Mouse (Mus musculus) midbrain, embryonic 13.5 days (tissue): ENCODE measurements around the gene Copz1. TPM values are rescaled to one million over a fixed set of nuclear protein-coding genes. Genes with fewer than 3 reads are reported as not detected.

Experiments used
- ATAC-seq: fragments of 200-750 bp; cut with Nextera tagmentation; 2 replicates; pipeline ENCODE4 v1.8.0; 2017; ENCODE audit warnings: mild to moderate bottlenecking, moderate TSS enrichment, moderate library complexity
- H3K27ac ChIP-seq: fragments of 300-500 bp; sonication (generic); 2 replicates; pipeline ENCODE4 v1.5.1; 2015; ENCODE audit warnings: inconsistent platforms, mild to moderate bottlenecking, moderate library complexity
- H3K27me3 ChIP-seq: fragments of 300-500 bp; sonication (generic); 2 replicates; pipeline ENCODE4 v1.6.1; 2015; ENCODE audit warnings: mild to moderate bottlenecking, inconsistent platforms
- H3K36me3 ChIP-seq: fragments of 300-500 bp; sonication (generic); 2 replicates; pipeline ENCODE4 v1.6.1; 2015; ENCODE audit warnings: mild to moderate bottlenecking, inconsistent platforms
- H3K4me1 ChIP-seq: fragments of 300-500 bp; sonication (generic); replicated peaks from 2 replicates; pipeline ENCODE4 v1.6.1; 2015; ENCODE audit warnings: inconsistent platforms
- H3K4me2 ChIP-seq: fragments of 300-500 bp; sonication (generic); replicated peaks from 2 replicates; pipeline ENCODE4 v1.6.1; 2015; ENCODE audit warnings: moderate library complexity, mild to moderate bottlenecking, inconsistent platforms
- H3K4me3 ChIP-seq: fragments of 300-500 bp; sonication (generic); replicated peaks from 2 replicates; pipeline ENCODE4 v1.5.1; 2015; ENCODE audit warnings: mild to moderate bottlenecking, inconsistent platforms
- H3K9ac ChIP-seq: fragments of 300-500 bp; sonication (generic); replicated peaks from 2 replicates; pipeline ENCODE4 v1.6.1; 2015; ENCODE audit warnings: mild to moderate bottlenecking, inconsistent platforms
- H3K9me3 ChIP-seq: fragments of 300-500 bp; sonication (generic); 2 replicates; pipeline ENCODE4 v1.6.1; 2016; ENCODE audit warnings: mild to moderate bottlenecking, inconsistent platforms
- WGBS: fragments of 180-500 bp; shearing (Covaris S2); methylation state at CpG from one replicate; pipeline ENCODE4 v1.1.7; 2015; 5-methylcytosine and 5-hydroxymethylcytosine counted together
- polyA plus RNA-seq: library from polyadenylated mRNA; unstranded; fragments of >200 nt; fragmentation: Nextera tagmentation; extraction: Ambion mirVana; gene quantifications from 2 replicates; pipeline ENCODE4 v1.2.1, GENCODE M21; 2015

The Copz1 gene
- polyA plus RNA-seq, 1 experiment from 2014 or later = 218 TPM

DNA sequence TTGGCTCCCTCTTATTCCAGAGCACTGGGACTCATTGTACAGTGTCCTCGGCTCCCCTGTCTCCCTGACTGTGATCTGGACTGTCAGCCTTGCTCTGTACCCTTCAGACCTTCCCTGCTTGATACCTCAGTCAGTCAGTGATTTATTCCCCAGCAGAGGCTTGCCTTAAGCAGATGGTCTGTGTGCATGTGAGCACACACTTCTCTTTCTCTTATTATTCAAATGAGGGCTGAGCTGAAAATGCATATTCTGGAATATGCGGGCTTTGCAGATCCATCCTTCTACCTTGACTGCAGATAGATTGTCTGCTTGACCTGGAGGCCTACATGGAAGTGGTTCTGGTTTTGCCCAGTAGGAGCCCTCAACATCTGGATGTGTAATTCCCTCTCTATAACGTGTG, 25.5 kb downstream of the Copz1 start:
- H3K9ac ChIP-seq = peak overlapping the region; percentile 43; the same call in 1 of the 2 replicates
- 43% methylated on average over 3 of the region's 3 CpGs for WGBS
- H3K27me3 ChIP-seq = no peaks in the 10 kb centered on the region
- H3K27ac ChIP-seq = peak overlapping the region; percentile 99
- no peak overlapping the region for H3K4me2 ChIP-seq
- H3K36me3 ChIP-seq = peaks cover 22% of the 10 kb centered on the region
- H3K9me3 ChIP-seq = no peaks in the 10 kb centered on the region
- ATAC-seq = no peak
- peaks cover 82% of the 10 kb centered on the region for H3K4me1 ChIP-seq
- no peak overlapping the region for H3K4me3 ChIP-seq

DNA sequence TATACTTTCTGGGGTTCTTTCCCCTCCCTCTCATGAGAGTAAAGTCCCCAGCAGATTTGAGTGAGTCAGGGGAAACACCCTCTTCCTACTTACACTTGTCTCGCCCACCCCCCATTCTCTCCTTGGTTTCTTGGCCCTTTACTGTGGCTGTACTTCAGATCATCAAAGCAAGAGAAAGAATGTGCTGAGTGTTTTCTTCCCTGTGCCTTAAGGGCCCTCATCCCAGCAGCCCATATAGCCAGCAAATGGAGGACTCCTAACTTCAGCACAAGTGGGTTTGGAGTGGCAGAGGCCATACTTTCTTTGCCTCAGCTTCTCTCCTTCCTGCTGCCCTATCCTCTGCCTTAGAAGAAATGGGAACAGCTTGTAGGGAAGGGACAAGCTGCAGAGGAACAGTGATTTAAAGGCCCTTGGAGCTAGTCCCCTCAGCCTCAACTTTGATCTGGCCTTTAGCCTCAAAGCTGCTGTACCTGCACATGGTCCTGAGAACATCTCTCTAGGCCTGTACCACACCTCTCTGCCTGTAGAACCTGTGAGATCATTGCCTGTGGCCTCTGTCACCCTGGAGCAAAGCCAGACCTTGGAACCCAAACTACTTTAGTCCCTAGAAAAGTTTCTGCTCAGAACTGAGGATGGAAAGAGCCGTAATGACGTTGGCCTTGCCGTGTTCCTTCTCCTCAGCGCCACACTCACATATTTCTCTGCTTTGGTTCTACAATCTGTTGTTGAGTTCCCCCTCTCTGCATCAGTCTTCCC, 26.5 kb downstream of the Copz1 start:
- H3K27me3 ChIP-seq = no peaks in the 10 kb centered on the region
- no peak for ATAC-seq
- peaks cover 92% of the 10 kb centered on the region for H3K4me1 ChIP-seq
- peak overlapping the region; percentile 31; the same call in 1 of the 2 replicates for H3K4me3 ChIP-seq
- peak overlapping the region; percentile 58 for H3K4me2 ChIP-seq
- WGBS = 71% methylated on average over 5 of the region's 5 CpGs
- H3K9ac ChIP-seq = peak overlapping the region; percentile 69
- H3K36me3 ChIP-seq = peaks cover 12% of the 10 kb centered on the region
- peak overlapping the region; percentile 99 for H3K27ac ChIP-seq
- no peaks in the 10 kb centered on the region for H3K9me3 ChIP-seq

DNA sequence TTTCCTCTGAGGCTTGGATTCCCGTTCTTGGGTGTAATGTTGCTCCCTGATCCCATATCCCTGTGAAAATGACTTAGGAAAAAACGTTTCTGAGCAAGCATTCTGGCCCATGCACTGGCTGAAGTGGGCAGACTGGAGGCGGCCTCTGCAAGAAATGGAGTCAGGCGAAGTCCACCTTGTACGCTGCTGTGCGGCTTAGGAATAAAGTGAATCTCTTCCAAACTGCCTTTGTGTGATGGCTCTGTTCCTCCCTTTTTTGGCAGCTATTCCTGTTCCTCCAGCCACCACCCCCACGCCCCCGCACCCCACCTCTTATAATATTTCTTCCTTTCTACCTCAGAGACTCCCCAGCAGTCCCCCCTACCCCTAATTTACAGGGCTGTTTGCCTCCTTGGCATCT, 27.1 kb downstream of the Copz1 start:
- no peaks in the 10 kb centered on the region for H3K9me3 ChIP-seq
- WGBS = 12% methylated on average over 8 of the region's 8 CpGs
- no peak for ATAC-seq

GRCm38 (mm10) chr15:103300067-103300471, 27.6 kb downstream of the Copz1 start:
- Histone ChIP-seq H3K4me1 (peaks cover 97% of the 10 kb centered on the region), H3K27ac (peak overlapping the region; percentile 99), H3K4me3 (peak overlapping the region; percentile 31), H3K9ac (peak overlapping the region; percentile 69), H3K4me2 (peak overlapping the region; percentile 58), H3K36me3 (peaks cover 12% of the 10 kb centered on the region), H3K27me3 (no peaks in the 10 kb centered on the region), H3K9me3 (no peaks in the 10 kb centered on the region)
- 3% methylated on average over 18 of the region's 18 CpGs for WGBS
- ATAC-seq = peak; percentile 74

More for the DNA sequence above, 27.1 kb downstream of the Copz1 start:
- Histone ChIP-seq H3K4me1 (peaks cover 96% of the 10 kb centered on the region), H3K4me3 (peak overlapping the region; percentile 31), H3K4me2 (peak overlapping the region; percentile 58), H3K27ac (peak overlapping the region; percentile 99), H3K27me3 (no peaks in the 10 kb centered on the region), H3K36me3 (peaks cover 12% of the 10 kb centered on the region), H3K9ac (peak overlapping the region; percentile 69)

DNA sequence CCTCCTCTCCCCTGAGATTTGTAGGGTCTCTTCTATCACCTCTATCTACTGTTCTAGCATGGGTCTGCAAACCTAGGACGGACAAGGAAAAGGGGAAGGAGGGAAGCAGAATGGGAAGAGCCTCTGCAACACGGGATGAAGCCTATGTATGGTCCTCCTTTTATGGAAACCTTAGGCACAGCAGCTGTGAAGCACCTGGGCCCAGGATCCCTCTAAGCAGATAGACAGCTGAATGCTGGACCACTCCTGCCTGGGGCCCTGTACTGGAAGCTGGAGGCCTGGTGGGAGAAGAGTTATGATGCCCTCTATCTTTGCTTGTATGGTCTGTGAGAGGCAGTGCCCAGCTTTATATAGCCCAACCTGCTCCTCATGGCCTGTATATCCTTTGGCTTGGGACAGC, 28.0 kb downstream of the Copz1 start:
- Histone ChIP-seq H3K9me3 (no peaks in the 10 kb centered on the region), H3K4me1 (peaks cover 93% of the 10 kb centered on the region), H3K27me3 (no peaks in the 10 kb centered on the region), H3K4me3 (peak overlapping the region; percentile 31), H3K4me2 (peak overlapping the region; percentile 58), H3K9ac (peak overlapping the region; percentile 69), H3K36me3 (peaks cover 12% of the 10 kb centered on the region), H3K27ac (peak overlapping the region; percentile 99)
- peak; percentile 0; the same call in 1 of the 2 replicates for ATAC-seq
- WGBS = 0% methylated on average over 2 of the region's 2 CpGs

GRCm38 (mm10) chr15:103301046-103301445, 28.5 kb downstream of the Copz1 start:
- ATAC-seq = no peak
- Histone ChIP-seq H3K4me1 (peaks cover 93% of the 10 kb centered on the region), H3K27me3 (no peaks in the 10 kb centered on the region), H3K9me3 (no peaks in the 10 kb centered on the region), H3K27ac (peak overlapping the region; percentile 99), H3K4me3 (no peak overlapping the region), H3K4me2 (peak overlapping the region; percentile 58), H3K9ac (peak overlapping the region; percentile 69), H3K36me3 (peaks cover 12% of the 10 kb centered on the region)
- WGBS = 16% methylated on average over 2 of the region's 2 CpGs

- peak overlapping the region; percentile 50 for H3K9ac ChIP-seq
- H3K27ac ChIP-seq = peak overlapping the region; percentile 99
- no peak overlapping the region for H3K4me3 ChIP-seq
- peaks cover 8% of the 10 kb centered on the region for H3K36me3 ChIP-seq
- 32% methylated on average over 5 of the region's 5 CpGs for WGBS
- no peaks in the 10 kb centered on the region for H3K27me3 ChIP-seq
- no peak for ATAC-seq
- H3K4me1 ChIP-seq = peaks cover 93% of the 10 kb centered on the region
- H3K9me3 ChIP-seq = no peaks in the 10 kb centered on the region
- 0 out of 2 replicates have a peak overlapping the region, but pooled peaks have one; percentile 15 for H3K4me2 ChIP-seq
Observed at GRCm38 (mm10) chr15:103301547-103302340, 29.2 kb downstream of the Copz1 start.

GRCm38 (mm10) chr15:103302341-103303021, 30.0 kb downstream of the Copz1 start:
- H3K27me3 ChIP-seq = no peaks in the 10 kb centered on the region
- WGBS = 43% methylated on average over 6 of the region's 6 CpGs
- H3K4me1 ChIP-seq = peaks cover 92% of the 10 kb centered on the region
- no peak for ATAC-seq
- H3K4me2 ChIP-seq = no peak overlapping the region
- H3K9ac ChIP-seq = peak overlapping the region; percentile 28; the same call in 1 of the 2 replicates
- no peaks in the 10 kb centered on the region for H3K9me3 ChIP-seq
- H3K4me3 ChIP-seq = no peak overlapping the region
- peaks cover 6% of the 10 kb centered on the region; the same call in 1 of the 2 replicates for H3K36me3 ChIP-seq
- H3K27ac ChIP-seq = peak overlapping the region; percentile 99

- ATAC-seq = no peak
- Histone ChIP-seq H3K4me2 (peak overlapping the region; percentile 70), H3K9me3 (no peaks in the 10 kb centered on the region), H3K4me3 (peak overlapping the region; percentile 36), H3K27me3 (peaks cover 4% of the 10 kb centered on the region), H3K36me3 (0 out of 2 replicates have a peak, but pooled peaks cover 1% of the 10 kb centered on the region), H3K27ac (peak overlapping the region; percentile 99), H3K4me1 (peaks cover 87% of the 10 kb centered on the region), H3K9ac (peak overlapping the region; percentile 75)
- WGBS = 8% methylated on average over 8 of the region's 8 CpGs
Observed at GRCm38 (mm10) chr15:103303916-103304615, 31.6 kb downstream of the Copz1 start.

DNA sequence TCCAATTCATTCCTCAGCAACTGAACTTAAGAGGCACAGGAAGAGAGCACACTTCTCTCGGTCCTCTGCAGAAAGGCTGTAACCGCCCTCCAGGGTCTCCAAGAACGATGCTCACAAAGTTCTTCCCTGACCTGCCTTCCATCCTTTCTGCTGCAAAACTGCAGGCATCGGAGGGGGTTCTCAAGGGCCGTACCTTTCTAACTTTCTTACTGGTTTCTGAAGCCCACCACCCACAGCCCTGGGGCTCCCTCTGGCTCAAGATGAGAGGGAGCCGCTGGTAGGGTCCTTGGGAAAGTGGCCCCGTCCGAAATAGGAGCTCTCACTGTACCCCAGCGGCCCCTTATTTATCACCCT, 32.1 kb downstream of the Copz1 start:
- WGBS = under 1% methylated on average over 9 of the region's 9 CpGs
- Histone ChIP-seq H3K36me3 (no peaks in the 10 kb centered on the region), H3K4me3 (peak overlapping the region; percentile 36), H3K9ac (peak overlapping the region; percentile 75), H3K9me3 (no peaks in the 10 kb centered on the region), H3K27ac (peak overlapping the region; percentile 99), H3K27me3 (peaks cover 9% of the 10 kb centered on the region), H3K4me2 (peak overlapping the region; percentile 70), H3K4me1 (peaks cover 82% of the 10 kb centered on the region)
- peak; percentile 2; the same call in 1 of the 2 replicates for ATAC-seq

- peak; percentile 96 for ATAC-seq
- Histone ChIP-seq H3K9me3 (no peaks in the 10 kb centered on the region), H3K9ac (peak overlapping the region; percentile 84), H3K4me3 (peak overlapping the region; percentile 36), H3K4me1 (peaks cover 76% of the 10 kb centered on the region), H3K36me3 (no peaks in the 10 kb centered on the region), H3K4me2 (peak overlapping the region; percentile 70), H3K27ac (peak overlapping the region; percentile 99), H3K27me3 (peaks cover 9% of the 10 kb centered on the region)
- WGBS = under 1% methylated on average over 71 of the region's 71 CpGs
Observed at GRCm38 (mm10) chr15:103305070-103305678, 32.7 kb downstream of the Copz1 start.
